Mouse (Mus musculus) heart, adult 2 months (tissue): ENCODE results near the gene Ptpn7. TPM values are rescaled to one million over a fixed set of nuclear protein-coding genes. Genes with fewer than 3 reads are reported as not detected.
A peak's percentile ranks its signal among the peaks of the same experiment; 100 is the strongest.

ENCODE experiments used
- DNase-seq, 2 experiments: peaks; one replicate each; pipeline ENCODE4 v3.0.0; 2021
- H3K27ac ChIP-seq: fragments of 200-600 bp; 2 replicates; pipeline ENCODE4 v1.8.1; 2022
- H3K27me3 ChIP-seq: fragments of 200-500 bp; 2 replicates; pipeline ENCODE4 v1.6.1; 2012; ENCODE audit warnings: mild to moderate bottlenecking, low read length, inconsistent platforms, mixed read lengths; ENCODE audit not compliant: control insufficient read depth, insufficient read depth
- H3K36me3 ChIP-seq: fragments of 200-500 bp; 2 replicates; pipeline ENCODE4 v1.6.1; 2012; ENCODE audit warnings: low read length, inconsistent platforms; ENCODE audit not compliant: control insufficient read depth, insufficient read depth
- H3K4me1 ChIP-seq: fragments of 200-500 bp; 2 replicates; pipeline ENCODE4 v1.6.1; 2011; ENCODE audit warnings: low read length; ENCODE audit not compliant: control insufficient read depth, insufficient read depth
- H3K4me3 ChIP-seq: fragments of 200-600 bp; 2 replicates; pipeline ENCODE4 v1.8.1; 2022
- H3K79me2 ChIP-seq: fragments of 200-500 bp; replicated peaks from 2 replicates; pipeline ENCODE4 v1.6.1; 2012; ENCODE audit warnings: mild to moderate bottlenecking, inconsistent platforms, low read length, moderate library complexity, mixed read lengths; ENCODE audit not compliant: control insufficient read depth, insufficient read depth
- H3K9ac ChIP-seq: fragments of 200-500 bp; 2 replicates; pipeline ENCODE4 v1.6.1; 2012; ENCODE audit warnings: low read depth, mild to moderate bottlenecking, control low read depth, inconsistent platforms, low read length, mixed read lengths
- CTCF ChIP-seq: fragments of 200-600 bp; IDR thresholded peaks from 2 replicates; pipeline ENCODE4 v1.8.1; 2022; ENCODE audit warnings: antibody characterized with exemption, mild to moderate bottlenecking, moderate library complexity
- EP300 ChIP-seq: fragments of 200-500 bp; IDR thresholded peaks from 2 replicates; pipeline ENCODE4 v1.6.1; 2011; ENCODE audit warnings: low read depth, low read length, control low read depth; ENCODE audit not compliant: insufficient read depth
- POLR2A ChIP-seq: fragments of 200-500 bp; IDR thresholded peaks from 2 replicates; pipeline ENCODE4 v1.6.1; 2011; ENCODE audit warnings: mild to moderate bottlenecking, low read depth, low read length, control low read depth; ENCODE audit not compliant: insufficient read depth
- WGBS: fragments of 180-500 bp; shearing (Covaris S2); methylation state at CpG from one replicate; pipeline ENCODE4 v1.1.7; 2018; 5-methylcytosine and 5-hydroxymethylcytosine counted together
- intact Hi-C: fragments of 180-260 bp; cut with DNase I; formaldehyde crosslinking; loops from one replicate; pipeline ENCODE4 v1.15.1; 2025
- polyA plus RNA-seq: library from polyadenylated mRNA; depleted of rRNA; stranded (reverse); fragments of >200 nt; gene quantifications from 2 replicates; pipeline ENCODE4 v1.2.3, GENCODE M21; 2012
- total RNA-seq, 2 experiments: library from RNA; stranded (reverse); gene quantifications; 2 replicates each; pipeline ENCODE4 v1.2.3; 2021

Ptpn7 gene
- total and polyA plus RNA-seq, 3 experiments, result 0.73 to 1.4 (median 0.82) TPM

- no peaks in the 10 kb centered on the region for H3K27me3 ChIP-seq
- no peak for DNase-seq
- no peak overlapping the region for H3K27ac ChIP-seq
- intact Hi-C loops, result no loop called here
- no peak overlapping the region for H3K4me3 ChIP-seq
- no peak overlapping the region for H3K9ac ChIP-seq
- TF ChIP-seq POLR2A (no peak), EP300 (no peak), CTCF (no peak)
- H3K79me2 ChIP-seq, result no peaks in the 10 kb centered on the region
- WGBS, result 83% methylated on average over 10 of the region's 10 CpGs
- no peaks in the 10 kb centered on the region for H3K4me1 ChIP-seq
- no peaks in the 10 kb centered on the region for H3K36me3 ChIP-seq
Observed at GRCm38 (mm10) chr1:135133678-135134435, 1.4 kb downstream of the Ptpn7 start.

DNA sequence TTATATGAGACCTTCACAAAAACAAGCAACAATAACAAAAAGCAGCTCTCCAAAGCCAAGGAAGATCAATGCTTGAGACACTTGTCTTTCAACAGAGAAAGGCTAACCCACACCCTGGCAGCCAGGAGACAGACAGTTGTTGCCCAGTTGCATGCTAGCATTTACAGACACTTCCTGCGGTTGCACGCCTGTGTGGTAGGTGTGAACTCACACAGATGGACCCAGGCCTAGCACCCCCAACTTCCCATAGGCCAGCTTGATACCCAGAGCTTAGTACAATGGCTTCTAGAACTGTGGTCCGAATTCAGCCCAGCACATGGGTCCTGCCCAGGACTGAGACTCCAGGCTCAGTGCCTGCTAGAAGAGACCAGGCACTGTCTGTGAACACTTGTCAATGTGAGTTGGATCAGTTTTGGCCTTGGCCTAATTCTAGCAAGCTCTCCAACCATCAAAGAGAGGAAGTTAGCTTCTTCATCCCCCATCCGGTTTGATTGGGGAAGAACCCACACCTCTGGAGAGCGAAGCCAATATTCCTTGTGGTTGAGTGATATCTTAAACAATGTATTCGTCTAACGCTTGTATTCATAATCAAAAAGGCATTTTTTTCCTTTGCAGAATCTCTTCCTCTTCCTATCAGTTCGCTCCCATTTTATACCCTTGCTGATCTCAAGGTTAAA lies 2.7 kb downstream of the Ptpn7 start:
- TF ChIP-seq EP300 (no peak), POLR2A (no peak), CTCF (no peak)
- Histone ChIP-seq H3K4me1 (no peaks in the 10 kb centered on the region), H3K27ac (no peak overlapping the region), H3K9ac (no peak overlapping the region), H3K36me3 (no peaks in the 10 kb centered on the region), H3K79me2 (no peaks in the 10 kb centered on the region), H3K4me3 (no peak overlapping the region), H3K27me3 (no peaks in the 10 kb centered on the region)
- intact Hi-C loops, result no loop called here
- 79% methylated on average over 8 of the region's 8 CpGs for WGBS
- no peak for DNase-seq

- H3K79me2 ChIP-seq, result no peaks in the 10 kb centered on the region
- intact Hi-C loops, result loop anchor here (2.0 kb wide), 1 partner anchor 26 kb away; no protein-coding TSS in a partner anchor
- no peak overlapping the region for H3K9ac ChIP-seq
Observed at GRCm38 (mm10) chr1:135136500-135136899, 4.0 kb downstream of the Ptpn7 start.

GRCm38 (mm10) chr1:135139906-135140305 lies 7.4 kb downstream of the Ptpn7 start:
- Histone ChIP-seq H3K27me3 (no peaks in the 10 kb centered on the region), H3K4me1 (no peaks in the 10 kb centered on the region), H3K9ac (no peak overlapping the region), H3K4me3 (no peak overlapping the region), H3K79me2 (no peaks in the 10 kb centered on the region), H3K36me3 (no peaks in the 10 kb centered on the region), H3K27ac (no peak overlapping the region)
- TF ChIP-seq CTCF (no peak), POLR2A (no peak), EP300 (no peak)
- no peak for DNase-seq
- intact Hi-C loops, result no loop called here
- WGBS, result 77% methylated on average over 2 of the region's 2 CpGs

More at GRCm38 (mm10) chr1:135136500-135136899, 4.0 kb downstream of the Ptpn7 start:
- no peaks in the 10 kb centered on the region for H3K36me3 ChIP-seq
- DNase-seq, result peak; percentile 53 to 74
- no peak overlapping the region for H3K27ac ChIP-seq
- TF ChIP-seq EP300 (0 out of 2 replicates have a peak, but pooled peaks have one; percentile 40), CTCF (peak; percentile 94), POLR2A (no peak)
- H3K27me3 ChIP-seq, result no peaks in the 10 kb centered on the region
- WGBS, result 3% methylated on average over 1 of the region's 1 CpGs
- H3K4me3 ChIP-seq, result no peak overlapping the region
- no peaks in the 10 kb centered on the region for H3K4me1 ChIP-seq

GRCm38 (mm10) chr1:135142452-135142851 lies 10.0 kb downstream of the Ptpn7 start:
- Histone ChIP-seq H3K4me3 (no peak overlapping the region), H3K4me1 (peaks cover 1% of the 10 kb centered on the region; the same call in 1 of the 2 replicates), H3K27me3 (no peaks in the 10 kb centered on the region), H3K27ac (no peak overlapping the region), H3K36me3 (no peaks in the 10 kb centered on the region; the same call in 1 of the 2 replicates), H3K9ac (no peak overlapping the region), H3K79me2 (no peaks in the 10 kb centered on the region; the same call in 1 of the 2 replicates)
- DNase-seq, result no peak
- TF ChIP-seq POLR2A (no peak), CTCF (no peak), EP300 (no peak)
- WGBS, result 70% methylated on average over 2 of the region's 2 CpGs
- intact Hi-C loops, result no loop called here
